Mouse (Mus musculus): ENCODE results near the gene Gpc5. TPM values are rescaled to one million over a fixed set of nuclear protein-coding genes. Genes with fewer than 3 reads are reported as not detected.
A peak's percentile ranks its signal among the peaks of the same experiment; 100 is the strongest.

Gene Gpc5
- polyA plus RNA-seq, 1 experiment from 2014 or later = 10.4 TPM

DNA sequence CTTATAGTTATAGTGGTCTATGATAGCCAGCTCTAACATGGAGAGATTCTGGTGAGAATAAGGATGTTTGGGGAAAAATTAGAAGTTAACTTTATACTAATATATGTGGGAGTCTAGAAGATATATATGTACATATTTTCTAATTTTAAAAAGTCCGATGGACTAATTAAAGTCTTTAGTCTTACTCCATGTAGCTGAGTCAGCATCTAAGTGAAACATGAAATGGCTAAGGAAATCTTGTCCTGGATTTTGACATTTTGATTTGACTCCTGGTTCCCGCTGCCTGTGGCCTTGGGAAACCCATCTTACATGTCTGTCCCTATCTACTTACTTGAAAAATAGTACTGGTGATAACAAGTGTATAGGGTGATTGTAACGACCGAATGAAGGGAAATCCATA lies 1.5 kb upstream of the Gpc5 start:
- Histone ChIP-seq H3K36me3 (ENCODE audit: control insufficient read depth, insufficient read depth, low read length) (no peaks in the 10 kb centered on the region), H3K4me3 (ENCODE audit: low read depth, low read length) (no peak overlapping the region), H3K4me2 (ENCODE audit: low read length) (no peak overlapping the region), H3K27me3 (ENCODE audit: control insufficient read depth, insufficient read depth, low read depth, low read length) (peaks cover 20% of the 10 kb centered on the region), H3K27ac (ENCODE audit: low read length) (no peak overlapping the region), H3K9ac (ENCODE audit: low read depth, low read length) (no peak overlapping the region), H3K4me1 (ENCODE audit: control insufficient read depth, insufficient read depth, low read length) (peaks cover 11% of the 10 kb centered on the region), H3K9me3 (replicated peaks; ENCODE audit: control insufficient read depth, low read length, poor library complexity, severe bottlenecking) (no peaks in the 10 kb centered on the region)
- ATAC-seq = no peak
- 91% methylated on average over 4 of the region's 4 CpGs for WGBS

DNA sequence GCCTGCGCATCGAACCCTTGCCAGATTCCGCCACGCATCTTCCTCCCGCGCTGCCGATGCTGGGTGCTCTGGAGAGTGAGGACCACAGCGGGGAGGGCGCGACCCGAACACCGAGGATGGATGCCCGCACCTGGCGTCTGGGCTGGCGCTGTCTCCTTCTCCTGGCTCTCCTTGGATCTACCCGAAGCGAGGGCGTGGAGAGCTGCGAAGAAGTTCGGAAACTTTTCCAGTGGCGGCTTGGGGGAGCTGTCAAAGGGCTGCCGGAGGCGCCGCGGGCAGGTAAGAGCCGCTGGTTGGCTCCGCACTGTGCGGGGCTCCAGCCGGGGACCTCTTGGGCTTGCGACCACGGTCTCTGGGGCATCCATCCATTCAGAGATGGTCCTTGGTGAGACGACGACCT lies 495 bp downstream of the Gpc5 start:
- peak overlapping the region; percentile 74 for H3K9ac ChIP-seq (ENCODE audit: low read depth, low read length)
- H3K27me3 ChIP-seq (ENCODE audit: control insufficient read depth, insufficient read depth, low read depth, low read length) = peaks cover 20% of the 10 kb centered on the region
- H3K36me3 ChIP-seq (ENCODE audit: control insufficient read depth, insufficient read depth, low read length) = no peaks in the 10 kb centered on the region
- peak overlapping the region; percentile 77 for H3K4me3 ChIP-seq (ENCODE audit: low read depth, low read length)
- H3K4me2 ChIP-seq (ENCODE audit: low read length) = peak overlapping the region; percentile 97
- peak; percentile 73; the same call in 1 of the 2 replicates for ATAC-seq
- H3K27ac ChIP-seq (ENCODE audit: low read length) = 0 out of 2 replicates have a peak overlapping the region, but pooled peaks have one; percentile 20
- H3K9me3 ChIP-seq (replicated peaks; ENCODE audit: control insufficient read depth, low read length, poor library complexity, severe bottlenecking) = no peaks in the 10 kb centered on the region
- WGBS = under 1% methylated on average over 33 of the region's 33 CpGs
- H3K4me1 ChIP-seq (ENCODE audit: control insufficient read depth, insufficient read depth, low read length) = peaks cover 11% of the 10 kb centered on the region

- Histone ChIP-seq H3K4me1 (ENCODE audit: control insufficient read depth, insufficient read depth, low read length) (peaks cover 11% of the 10 kb centered on the region), H3K9me3 (replicated peaks; ENCODE audit: control insufficient read depth, low read length, poor library complexity, severe bottlenecking) (no peaks in the 10 kb centered on the region), H3K27ac (ENCODE audit: low read length) (no peak overlapping the region), H3K9ac (ENCODE audit: low read depth, low read length) (peak overlapping the region; percentile 74), H3K4me2 (ENCODE audit: low read length) (peak overlapping the region; percentile 97), H3K27me3 (ENCODE audit: control insufficient read depth, insufficient read depth, low read depth, low read length) (peaks cover 20% of the 10 kb centered on the region), H3K4me3 (ENCODE audit: low read depth, low read length) (peak overlapping the region; percentile 77), H3K36me3 (ENCODE audit: control insufficient read depth, insufficient read depth, low read length) (no peaks in the 10 kb centered on the region)
- no peak; the same call in 1 of the 2 replicates for ATAC-seq
- 30% methylated on average over 6 of the region's 6 CpGs for WGBS
These were observed 937 bp downstream of the Gpc5 start for GRCm38 (mm10) chr14:115092952-115093351.

DNA sequence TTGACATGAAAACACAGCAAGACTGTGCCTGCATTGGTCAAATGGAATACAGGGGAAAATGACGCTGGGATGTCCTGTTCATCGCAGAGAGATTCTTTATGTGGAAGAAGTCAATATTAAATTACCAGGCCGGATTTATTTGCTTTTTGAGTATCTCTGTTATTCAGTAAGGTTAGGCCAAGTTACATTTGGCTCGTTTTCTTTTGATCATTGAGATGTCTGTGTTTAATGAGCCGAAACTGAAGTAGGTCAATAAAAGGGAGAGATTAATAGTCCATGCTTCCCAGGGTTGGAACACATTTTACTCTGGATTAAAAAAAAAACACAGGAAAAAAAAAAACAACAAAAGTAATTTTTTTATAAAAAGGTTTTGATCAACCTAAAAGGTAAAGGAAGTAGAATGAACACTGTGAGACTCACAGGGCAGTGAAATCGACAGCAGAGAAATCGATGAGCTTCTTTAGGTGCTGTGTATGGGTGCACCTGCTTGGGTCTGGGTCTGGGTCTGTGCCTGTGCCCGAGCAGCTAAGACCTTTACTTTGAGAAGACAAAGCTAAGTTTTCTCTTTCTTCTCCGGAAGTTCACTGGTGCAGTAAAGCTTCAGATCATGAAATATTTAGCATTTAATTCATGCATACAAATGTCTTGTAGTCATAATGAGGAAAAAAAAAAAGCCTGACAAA lies 8.7 kb downstream of the Gpc5 start:
- H3K36me3 ChIP-seq (ENCODE audit: control insufficient read depth, insufficient read depth, low read length) = no peaks in the 10 kb centered on the region
- no peak for ATAC-seq
- H3K4me1 ChIP-seq (ENCODE audit: control insufficient read depth, insufficient read depth, low read length) = no peaks in the 10 kb centered on the region
- no peak overlapping the region for H3K4me3 ChIP-seq (ENCODE audit: low read depth, low read length)
- H3K27me3 ChIP-seq (ENCODE audit: control insufficient read depth, insufficient read depth, low read depth, low read length) = no peaks in the 10 kb centered on the region
- no peak overlapping the region for H3K27ac ChIP-seq (ENCODE audit: low read length)
- H3K9ac ChIP-seq (ENCODE audit: low read depth, low read length) = no peak overlapping the region
- WGBS = 79% methylated on average over 9 of the region's 9 CpGs
- H3K9me3 ChIP-seq (replicated peaks; ENCODE audit: control insufficient read depth, low read length, poor library complexity, severe bottlenecking) = no peaks in the 10 kb centered on the region
- H3K4me2 ChIP-seq (ENCODE audit: low read length) = no peak overlapping the region

DNA sequence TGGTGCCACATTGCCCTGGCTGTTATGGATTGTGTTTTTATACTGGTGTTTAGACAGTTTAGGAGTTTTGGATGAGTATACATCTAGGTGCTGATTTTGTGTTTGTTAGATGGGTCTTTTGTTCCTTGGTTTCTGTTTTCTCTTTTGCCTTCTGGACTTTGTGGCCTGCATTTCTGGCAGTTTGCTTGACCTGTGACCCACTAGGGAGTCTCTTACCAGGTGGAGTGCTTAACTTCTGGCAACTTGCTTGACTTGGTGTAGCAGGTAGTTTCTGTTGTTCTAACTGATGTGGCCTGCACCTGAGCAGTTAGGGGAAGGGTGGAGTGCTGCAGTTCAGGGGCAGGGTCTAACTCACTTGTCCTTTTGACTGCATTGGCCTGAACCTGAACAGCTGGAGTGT lies 14.3 kb downstream of the Gpc5 start:
- no peak for ATAC-seq
- Histone ChIP-seq H3K36me3 (ENCODE audit: control insufficient read depth, insufficient read depth, low read length) (no peaks in the 10 kb centered on the region), H3K27ac (ENCODE audit: low read length) (no peak overlapping the region), H3K27me3 (ENCODE audit: control insufficient read depth, insufficient read depth, low read depth, low read length) (no peaks in the 10 kb centered on the region), H3K9me3 (replicated peaks; ENCODE audit: control insufficient read depth, low read length, poor library complexity, severe bottlenecking) (no peaks in the 10 kb centered on the region), H3K9ac (ENCODE audit: low read depth, low read length) (no peak overlapping the region), H3K4me2 (ENCODE audit: low read length) (no peak overlapping the region), H3K4me1 (ENCODE audit: control insufficient read depth, insufficient read depth, low read length) (no peaks in the 10 kb centered on the region), H3K4me3 (ENCODE audit: low read depth, low read length) (no peak overlapping the region)

DNA sequence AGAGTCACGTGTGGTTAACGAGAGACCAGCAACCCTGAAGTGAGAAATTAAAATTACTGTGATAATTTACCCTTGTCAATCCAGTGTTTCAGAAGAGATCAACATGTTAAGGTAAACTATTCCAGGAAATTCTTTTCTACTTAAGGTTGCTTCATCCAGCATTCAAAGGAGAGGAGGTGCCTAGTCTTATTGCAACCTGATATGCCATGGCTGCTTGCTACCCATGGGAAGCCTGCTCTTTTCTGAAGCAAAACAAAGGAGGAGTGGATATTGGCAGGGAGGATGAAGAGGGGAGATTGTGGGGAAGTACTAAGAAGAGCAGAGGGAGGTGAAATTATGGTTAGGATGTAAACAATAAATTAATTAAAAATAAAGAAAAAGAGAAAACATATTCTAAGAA lies 15.5 kb downstream of the Gpc5 start:
- Histone ChIP-seq H3K4me1 (ENCODE audit: control insufficient read depth, insufficient read depth, low read length) (no peaks in the 10 kb centered on the region), H3K4me2 (ENCODE audit: low read length) (no peak overlapping the region), H3K9ac (ENCODE audit: low read depth, low read length) (no peak overlapping the region), H3K27ac (ENCODE audit: low read length) (no peak overlapping the region), H3K27me3 (ENCODE audit: control insufficient read depth, insufficient read depth, low read depth, low read length) (no peaks in the 10 kb centered on the region), H3K9me3 (replicated peaks; ENCODE audit: control insufficient read depth, low read length, poor library complexity, severe bottlenecking) (no peaks in the 10 kb centered on the region), H3K4me3 (ENCODE audit: low read depth, low read length) (no peak overlapping the region), H3K36me3 (ENCODE audit: control insufficient read depth, insufficient read depth, low read length) (no peaks in the 10 kb centered on the region)
- WGBS = 85% methylated on average over 2 of the region's 2 CpGs
- no peak for ATAC-seq

GRCm38 (mm10) chr14:115118626-115119025 lies 26.6 kb downstream of the Gpc5 start:
- H3K9ac ChIP-seq (ENCODE audit: low read depth, low read length) = no peak overlapping the region
- no peaks in the 10 kb centered on the region for H3K4me1 ChIP-seq (ENCODE audit: control insufficient read depth, insufficient read depth, low read length)
- WGBS = 91% methylated on average over 9 of the region's 9 CpGs
- no peak overlapping the region for H3K27ac ChIP-seq (ENCODE audit: low read length)
- no peak for ATAC-seq
- no peaks in the 10 kb centered on the region for H3K36me3 ChIP-seq (ENCODE audit: control insufficient read depth, insufficient read depth, low read length)
- no peaks in the 10 kb centered on the region for H3K27me3 ChIP-seq (ENCODE audit: control insufficient read depth, insufficient read depth, low read depth, low read length)
- no peak overlapping the region for H3K4me2 ChIP-seq (ENCODE audit: low read length)
- H3K4me3 ChIP-seq (ENCODE audit: low read depth, low read length) = no peak overlapping the region
- H3K9me3 ChIP-seq (replicated peaks; ENCODE audit: control insufficient read depth, low read length, poor library complexity, severe bottlenecking) = no peaks in the 10 kb centered on the region

DNA sequence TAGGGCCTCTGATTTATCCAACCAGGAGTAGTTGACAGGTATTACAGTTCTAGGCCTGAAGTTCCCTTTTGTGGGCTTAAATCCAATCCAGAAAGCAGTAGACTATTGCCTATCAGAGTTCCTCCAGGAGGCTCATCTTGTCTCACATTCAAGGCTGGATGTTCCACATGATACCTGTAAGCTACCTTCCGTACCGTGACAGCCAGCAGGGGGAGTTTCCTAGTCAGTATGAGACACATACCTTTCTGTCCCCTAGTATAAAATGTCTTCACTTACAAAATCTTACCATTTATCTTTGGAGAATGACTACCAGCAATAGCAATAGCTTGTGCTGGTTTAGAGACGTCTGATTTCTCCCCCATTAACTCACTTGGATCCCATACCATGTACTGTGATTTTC lies 56.8 kb downstream of the Gpc5 start:
- no peak overlapping the region for H3K4me3 ChIP-seq (ENCODE audit: low read depth, low read length)
- H3K9ac ChIP-seq (ENCODE audit: low read depth, low read length) = no peak overlapping the region
- H3K4me1 ChIP-seq (ENCODE audit: control insufficient read depth, insufficient read depth, low read length) = no peaks in the 10 kb centered on the region
- no peak overlapping the region for H3K27ac ChIP-seq (ENCODE audit: low read length)
- no peak overlapping the region for H3K4me2 ChIP-seq (ENCODE audit: low read length)
- no peaks in the 10 kb centered on the region for H3K36me3 ChIP-seq (ENCODE audit: control insufficient read depth, insufficient read depth, low read length)
- WGBS = 82% methylated on average over 3 of the region's 3 CpGs
- no peak for ATAC-seq
- no peaks in the 10 kb centered on the region for H3K27me3 ChIP-seq (ENCODE audit: control insufficient read depth, insufficient read depth, low read depth, low read length)
- no peaks in the 10 kb centered on the region for H3K9me3 ChIP-seq (replicated peaks; ENCODE audit: control insufficient read depth, low read length, poor library complexity, severe bottlenecking)

GRCm38 (mm10) chr14:115156597-115156996 lies 64.6 kb downstream of the Gpc5 start:
- ATAC-seq = 0 out of 2 replicates have a peak, but pooled peaks have one; percentile 58
- WGBS = 45% methylated on average over 4 of the region's 4 CpGs
- Histone ChIP-seq H3K27me3 (ENCODE audit: control insufficient read depth, insufficient read depth, low read depth, low read length) (no peaks in the 10 kb centered on the region), H3K4me3 (ENCODE audit: low read depth, low read length) (no peak overlapping the region), H3K27ac (ENCODE audit: low read length) (no peak overlapping the region), H3K9me3 (replicated peaks; ENCODE audit: control insufficient read depth, low read length, poor library complexity, severe bottlenecking) (no peaks in the 10 kb centered on the region), H3K4me1 (ENCODE audit: control insufficient read depth, insufficient read depth, low read length) (no peaks in the 10 kb centered on the region), H3K4me2 (ENCODE audit: low read length) (no peak overlapping the region), H3K36me3 (ENCODE audit: control insufficient read depth, insufficient read depth, low read length) (no peaks in the 10 kb centered on the region), H3K9ac (ENCODE audit: low read depth, low read length) (no peak overlapping the region)
